Mouse (Mus musculus) right cerebral cortex, postnatal 10 days (tissue): ENCODE measurements around the gene 1700057G04Rik.

Source experiments
- DNase-seq, 2 experiments: peaks; one replicate each; pipeline ENCODE4 v3.0.0; 2021; ENCODE audit warnings: low spot score in 2 of 2

The 1700057G04Rik gene

GRCm38 (mm10) chr9:92385831-92386230 is 76.7 kb downstream of the 1700057G04Rik start:
- no peak for DNase-seq

- DNase-seq = no peak
Measured at GRCm38 (mm10) chr9:92386871-92387270, 77.7 kb downstream of the 1700057G04Rik start.

DNA sequence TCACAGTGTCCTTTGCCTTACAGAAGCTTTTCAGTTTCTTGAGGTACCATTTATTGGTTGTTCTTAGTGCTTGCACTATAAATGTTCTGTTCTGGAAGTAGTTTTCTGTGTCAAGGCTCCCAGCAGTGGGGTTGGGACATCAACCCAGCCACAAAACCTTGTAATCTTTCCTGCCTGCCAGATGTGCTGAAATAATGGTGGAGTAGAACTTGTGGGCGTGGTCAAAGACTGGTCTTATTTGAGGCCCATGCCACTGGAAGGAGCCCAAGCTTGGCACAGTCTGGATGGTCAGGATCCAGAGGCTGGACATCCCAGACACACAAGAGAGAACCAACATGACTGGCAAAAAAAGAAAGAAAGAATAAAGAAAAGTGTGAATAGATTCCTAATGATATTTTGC is 78.2 kb downstream of the 1700057G04Rik start:
- no peak for DNase-seq

- DNase-seq = no peak
Measured at GRCm38 (mm10) chr9:92402628-92403027, 93.5 kb downstream of the 1700057G04Rik start.
